Mouse (Mus musculus) megakaryocyte-erythroid progenitor cell, adult 5-6 weeks (primary cell): Measurements from ENCODE around the gene Hrh3. TPM values are rescaled to one million over a fixed set of nuclear protein-coding genes. Genes with fewer than 3 reads are reported as not detected.
A peak's percentile ranks its signal among the peaks of the same experiment; 100 is the strongest.

Experiments used
- ATAC-seq: replicated peaks from 2 replicates; pipeline ENCODE4 v1.8.0; 2016; ENCODE audit warnings: mild to moderate bottlenecking, inconsistent platforms; ENCODE audit not compliant: severe bottlenecking, poor library complexity, low FRiP score, low TSS enrichment
- total RNA-seq, 2 experiments: library from RNA; stranded (forward) in 1 of 2; stranded (reverse) in 1 of 2; fragments of 200-1000, 215-1000 nt in 1 of 2; fragments of >200 nt in 1 of 2; fragmentation: Nextera tagmentation in 1 of 2; gene quantifications; 2 replicates each; pipeline ENCODE4 v1.2.3; 2014 to 2017

The Hrh3 gene
- total RNA-seq (2014; fragmentation: Nextera tagmentation) (not detected in 2 replicates), total RNA-seq (2017) (not detected in 2 replicates)

GRCm38 (mm10) chr2:180103978-180104658 is at the start of gene Hrh3:
Hrh3 (minus strand) TSS chr2:180104488.
- ATAC-seq, result peak; percentile 66

DNA sequence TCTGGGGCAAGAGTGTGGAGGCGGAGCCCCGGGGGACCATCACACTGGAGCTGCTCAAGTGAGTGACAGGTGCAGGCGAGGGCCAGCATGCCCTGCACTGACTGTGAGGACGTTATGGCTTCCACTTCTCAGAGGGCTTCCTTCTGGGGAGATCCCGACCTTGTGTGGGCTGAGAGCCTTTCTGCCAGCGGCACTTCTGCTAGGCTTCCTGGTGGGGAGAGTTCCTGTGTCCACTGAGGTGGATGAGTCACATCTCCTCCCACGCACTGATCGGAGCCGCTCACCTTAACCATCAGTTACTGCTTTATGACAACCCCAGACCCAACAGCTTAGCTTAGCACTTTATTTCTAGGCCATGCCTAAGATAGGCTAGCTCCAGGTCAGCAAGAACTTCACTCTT is 44.3 kb upstream of the Hrh3 start:
- no peak for ATAC-seq

DNA sequence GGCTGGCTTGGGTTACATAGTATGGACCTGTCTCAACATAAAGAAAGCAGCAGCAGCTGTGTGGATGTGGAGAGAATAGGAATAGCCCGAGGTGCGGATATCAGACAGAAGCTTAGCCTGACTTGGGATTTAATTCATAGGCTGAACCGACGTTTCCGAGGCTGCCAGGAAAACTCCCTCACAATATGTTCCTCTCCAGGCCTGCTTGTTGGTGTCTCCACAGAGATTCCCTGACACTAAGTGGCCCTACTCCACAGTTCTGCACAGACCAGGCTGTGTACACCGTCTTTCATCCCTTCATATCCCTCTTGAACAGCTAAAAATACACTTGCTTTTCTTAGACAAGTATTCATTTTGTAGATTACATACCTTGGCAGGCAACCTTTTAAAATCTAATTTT is 43.1 kb upstream of the Hrh3 start:
- no peak for ATAC-seq

- no peak for ATAC-seq
These were observed 41.8 kb upstream of the Hrh3 start for GRCm38 (mm10) chr2:180146091-180146490.

DNA sequence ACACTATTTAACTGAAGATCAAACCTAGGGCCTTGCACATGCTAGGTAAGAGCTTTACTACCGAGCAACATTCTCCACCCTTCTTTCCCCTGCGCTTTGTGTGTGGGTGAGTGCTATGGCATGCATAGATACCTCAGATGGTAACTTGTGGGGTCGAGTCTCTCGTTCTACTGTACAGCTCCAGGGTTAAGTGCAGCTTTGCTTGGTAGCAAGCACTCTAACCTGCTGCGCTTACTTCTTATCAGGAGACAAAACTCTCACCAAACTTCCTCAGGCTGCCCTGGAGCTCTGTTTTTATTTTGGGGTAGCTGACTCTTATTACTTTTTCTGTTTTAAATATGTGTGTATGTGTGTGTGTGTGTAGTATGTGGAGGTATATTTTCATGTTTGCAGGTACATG is 31.1 kb upstream of the Hrh3 start:
- peak; percentile 54; the same call in 1 of the 2 replicates for ATAC-seq

DNA sequence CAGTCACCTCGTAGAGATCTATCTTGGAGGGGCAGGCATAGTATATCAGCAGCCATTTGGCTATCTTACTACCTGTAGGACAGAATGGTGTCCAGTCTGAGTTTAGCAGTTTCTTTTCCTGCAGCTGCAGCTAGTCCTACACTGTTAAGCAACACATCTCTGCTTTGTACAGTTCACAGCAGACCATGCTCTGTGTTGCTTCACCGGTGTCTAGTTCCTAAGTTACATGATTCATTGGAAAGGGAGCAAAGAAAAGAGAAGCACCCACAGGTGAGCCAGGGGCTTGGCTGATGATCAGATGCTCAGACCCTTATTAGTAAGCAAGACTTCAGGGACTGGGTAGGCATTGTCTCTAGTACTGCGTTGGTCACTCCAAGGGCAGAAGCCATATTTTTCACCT is 29.6 kb upstream of the Hrh3 start:
- ATAC-seq, result peak; percentile 39; the same call in 1 of the 2 replicates

DNA sequence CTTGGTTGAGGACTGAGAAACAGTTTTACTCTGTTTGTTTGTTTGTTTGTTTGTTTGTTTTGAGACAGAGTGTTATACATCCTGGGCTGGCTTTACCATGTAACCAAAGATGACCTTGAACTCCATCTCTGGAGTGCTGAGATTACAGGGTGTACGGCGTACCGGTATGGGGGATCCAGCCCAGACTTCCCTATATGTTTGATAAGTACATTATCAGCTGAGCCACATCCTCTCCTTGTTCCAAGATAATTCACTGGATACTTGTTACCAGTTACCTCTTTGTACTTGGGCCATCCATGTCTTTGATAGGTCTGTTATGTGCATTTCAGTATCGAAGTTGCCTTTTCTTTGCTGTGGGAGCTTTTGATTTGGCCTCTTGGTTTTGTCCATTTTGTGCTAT is 28.9 kb upstream of the Hrh3 start:
- ATAC-seq, result no peak

DNA sequence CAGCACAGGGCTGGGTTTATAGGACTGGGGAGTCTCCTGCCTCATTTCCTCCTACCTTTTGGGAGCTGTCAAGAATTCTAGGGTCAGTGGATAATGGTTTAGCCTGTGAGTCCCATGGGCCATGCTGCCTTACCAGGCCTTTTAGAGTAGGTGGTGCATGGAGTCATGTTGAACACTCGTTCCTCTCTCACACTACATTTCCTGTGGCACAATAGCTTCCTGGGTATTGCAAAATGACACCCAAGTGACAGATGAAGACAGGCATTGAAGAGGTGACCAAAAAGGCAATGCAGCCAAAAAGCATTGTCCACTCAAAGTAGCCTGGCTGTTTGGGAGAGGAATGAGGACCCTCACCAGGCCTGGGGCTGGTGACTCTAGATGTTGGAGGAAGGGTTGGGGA is 23.4 kb upstream of the Hrh3 start:
- no peak for ATAC-seq

DNA sequence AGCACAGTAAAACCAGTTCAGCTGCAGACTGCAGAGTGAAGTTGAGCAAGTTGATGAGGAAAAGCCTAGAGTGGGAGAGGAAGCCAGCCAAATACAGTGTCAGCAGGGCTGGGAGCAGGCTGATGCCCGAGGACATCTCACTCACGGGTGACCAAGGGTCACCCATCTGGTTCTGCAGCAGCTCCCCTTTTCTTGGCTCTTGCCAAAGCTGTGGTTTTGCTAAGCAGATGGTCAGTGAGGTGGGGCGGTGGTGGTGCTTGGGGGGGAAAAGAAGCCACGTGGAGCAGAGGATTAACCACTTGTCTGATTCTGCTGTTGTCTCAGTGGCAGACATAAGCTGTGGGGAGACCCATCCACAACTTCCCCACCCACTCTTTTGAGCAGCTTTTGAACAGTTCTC is 21.9 kb upstream of the Hrh3 start:
- peak; percentile 30; the same call in 1 of the 2 replicates for ATAC-seq

- no peak for ATAC-seq
These were observed 19.9 kb upstream of the Hrh3 start for GRCm38 (mm10) chr2:180124192-180124591.

DNA sequence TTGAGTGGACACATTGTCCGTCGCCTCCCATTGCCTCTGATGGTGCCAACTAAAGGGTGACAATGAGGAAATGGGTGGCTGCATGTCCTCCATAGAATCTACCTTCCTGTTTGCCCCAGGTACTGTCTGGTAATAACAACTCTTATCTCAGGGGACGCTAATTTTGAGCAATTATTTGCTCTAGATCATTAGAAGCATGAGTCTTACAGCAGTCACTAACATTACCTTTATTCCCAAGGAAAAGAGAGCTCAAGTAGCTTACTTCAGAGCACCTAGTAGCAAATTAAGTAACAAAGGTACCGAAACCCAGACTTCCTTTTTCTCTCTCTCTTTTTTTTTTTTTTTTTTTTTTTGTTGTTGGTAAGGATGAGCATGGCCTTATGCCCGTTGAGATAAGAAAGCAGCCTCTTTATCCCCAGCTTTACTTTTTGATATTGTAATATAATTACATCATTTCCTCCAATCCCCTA is 16.0 kb upstream of the Hrh3 start:
- ATAC-seq, result no peak

DNA sequence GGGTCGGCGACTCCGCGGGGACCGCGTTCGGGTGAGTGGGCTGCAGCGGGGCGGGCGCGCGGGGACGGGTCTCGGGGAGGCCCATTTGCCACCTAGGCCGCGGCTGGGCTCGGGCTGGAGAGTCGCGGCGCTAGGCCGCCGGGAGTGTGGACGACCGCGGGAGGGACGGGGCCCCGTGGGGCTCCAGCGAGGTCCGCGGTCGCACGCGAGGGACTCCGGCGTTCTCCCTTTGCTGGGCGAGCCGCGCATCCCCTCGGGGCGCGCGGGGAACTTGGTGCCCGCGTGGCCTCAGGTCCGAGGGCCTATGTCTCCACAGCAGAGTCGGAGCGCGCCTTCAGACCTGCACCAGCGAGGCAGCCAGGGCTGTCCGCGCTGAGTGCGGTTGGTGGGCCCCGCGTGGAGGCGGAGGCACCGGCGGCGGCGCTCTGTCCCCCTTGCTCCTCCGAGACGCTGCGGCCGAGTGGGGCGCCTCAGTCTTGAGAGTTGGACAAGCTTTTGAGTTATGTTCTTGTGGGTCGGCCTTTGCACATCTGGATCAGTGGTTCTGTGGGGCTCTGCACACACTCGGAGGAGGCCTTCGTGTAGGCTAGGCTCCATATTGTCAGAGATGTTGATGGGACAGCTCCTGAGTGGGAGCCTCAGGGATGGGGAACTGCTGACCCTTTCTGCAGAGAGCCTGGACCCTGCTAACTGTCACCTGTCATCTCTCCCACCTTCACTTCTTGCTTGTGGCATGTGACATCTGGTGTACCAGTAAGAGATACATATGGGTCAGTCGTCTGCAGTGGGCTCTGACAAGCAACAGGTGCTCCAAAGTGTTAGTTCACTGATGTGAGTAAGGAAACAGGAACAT is 15.4 kb upstream of the Hrh3 start:
- ATAC-seq, result peak; percentile 8; the same call in 1 of the 2 replicates

GRCm38 (mm10) chr2:180118661-180119438 is 14.6 kb upstream of the Hrh3 start, which contains the start of gene Osbpl2:
Osbpl2 (plus strand) TSS chr2:180119306.
- peak; percentile 95 for ATAC-seq

- ATAC-seq, result no peak
These were observed 13.4 kb upstream of the Hrh3 start for GRCm38 (mm10) chr2:180117485-180118194.

- ATAC-seq, result no peak
These were observed 12.6 kb upstream of the Hrh3 start for GRCm38 (mm10) chr2:180116741-180117484.

DNA sequence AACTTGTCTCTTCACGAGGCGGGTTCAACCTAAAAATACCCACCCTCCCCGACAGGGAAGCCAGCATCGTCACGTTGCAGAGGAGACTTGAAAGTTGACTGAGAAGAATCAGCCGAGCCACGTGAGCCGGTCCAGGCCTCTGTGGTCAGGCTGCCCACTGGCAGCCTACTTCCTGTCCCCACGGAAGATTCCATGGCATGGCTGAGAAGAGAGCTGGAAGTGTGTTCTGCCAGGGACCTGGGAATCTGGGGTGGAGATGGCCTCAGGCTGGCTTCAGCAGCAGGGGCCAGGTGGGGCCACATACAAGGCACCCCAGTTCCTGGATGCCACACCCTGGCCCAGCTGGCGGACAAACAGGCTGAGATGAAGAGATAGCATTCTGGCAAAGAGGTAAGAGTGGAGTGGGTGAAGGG is 11.8 kb upstream of the Hrh3 start:
- ATAC-seq, result no peak

- no peak for ATAC-seq
These were observed 11.0 kb upstream of the Hrh3 start for GRCm38 (mm10) chr2:180115279-180115678.
